Mouse (Mus musculus): ENCODE data around the gene Tbc1d10a.
"Not testable (repeated sequence)": the region's sequence is repeated elsewhere in the genome, so short reads cannot be mapped to it uniquely, and the experiment has no call there.

Gene Tbc1d10a

DNA sequence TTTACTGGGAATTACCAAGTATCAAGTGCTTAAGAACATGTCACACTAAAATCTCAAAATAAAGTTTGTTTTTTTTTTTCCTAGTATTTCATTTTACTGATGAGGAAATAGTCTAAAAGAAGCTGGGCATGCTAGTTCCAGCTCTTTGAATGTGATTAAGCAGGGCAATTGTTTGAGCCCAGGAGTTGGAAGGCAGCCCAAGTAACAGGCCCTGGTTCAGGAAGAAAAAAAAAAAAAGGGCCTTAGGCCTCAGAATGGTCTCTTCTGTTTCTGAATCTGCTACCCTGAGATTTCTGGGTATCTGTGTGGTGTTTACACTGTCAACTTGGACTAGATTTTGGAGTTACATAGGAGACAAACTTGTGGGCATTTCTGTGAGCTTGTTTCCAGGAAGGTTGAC lies 3.1 kb upstream of the Tbc1d10a start:
- no peak for DNase-seq (ENCODE audit: extremely low read depth, low read depth)

- no peak for DNase-seq (ENCODE audit: extremely low read depth, low read depth)
Measured at GRCm38 (mm10) chr11:4184251-4184952, 2.2 kb upstream of the Tbc1d10a start.

- not testable (repeated sequence) for DNase-seq (ENCODE audit: extremely low read depth, low read depth)
Measured at GRCm38 (mm10) chr11:4185480-4185879, 1.1 kb upstream of the Tbc1d10a start.

DNA sequence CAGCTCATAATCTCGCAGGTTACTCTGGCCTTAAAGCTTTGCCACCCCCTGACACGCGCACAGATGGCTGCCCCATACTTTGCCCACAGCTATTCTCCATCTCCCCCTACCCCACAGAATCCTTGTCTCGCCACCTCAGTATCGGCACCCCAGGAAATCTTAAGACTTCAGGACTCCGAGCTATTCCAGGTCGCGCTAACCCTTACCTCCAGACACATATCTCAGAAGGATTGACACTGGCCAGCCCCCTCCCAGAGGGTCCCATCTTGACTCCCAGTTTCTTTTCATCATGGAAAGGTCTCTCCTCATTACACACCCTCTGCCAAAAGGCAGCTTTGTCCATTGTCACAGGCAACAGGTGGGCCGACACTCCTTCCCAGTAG lies 720 bp downstream of the Tbc1d10a start:
- DNase-seq (ENCODE audit: extremely low read depth, low read depth), result no peak

DNA sequence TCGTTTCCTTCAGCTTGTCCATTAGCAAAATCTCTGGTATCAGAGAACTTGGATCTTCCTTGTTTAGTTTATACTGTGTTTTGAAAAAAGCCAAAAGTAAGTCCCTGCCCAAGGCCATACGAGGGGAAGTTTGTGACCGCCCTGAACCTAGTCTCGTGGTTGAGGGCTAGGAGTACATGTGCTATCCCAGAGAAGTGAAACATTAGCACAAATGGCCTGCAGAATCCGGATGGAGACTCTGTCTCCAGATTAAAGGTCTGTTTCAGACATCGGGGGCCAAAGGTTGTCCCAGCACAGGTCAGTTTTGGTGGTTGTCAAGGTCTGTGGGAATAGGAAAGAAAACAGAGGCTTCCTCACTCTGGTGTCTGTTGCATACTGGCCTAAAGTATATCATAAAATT lies 2.6 kb downstream of the Tbc1d10a start:
- no peak for DNase-seq (ENCODE audit: extremely low read depth, low read depth)

- DNase-seq (ENCODE audit: extremely low read depth, low read depth), result no peak
Measured at GRCm38 (mm10) chr11:4190677-4191076, 4.1 kb downstream of the Tbc1d10a start.

GRCm38 (mm10) chr11:4192757-4193156 lies 6.2 kb downstream of the Tbc1d10a start:
- DNase-seq (ENCODE audit: extremely low read depth, low read depth), result no peak

- DNase-seq (ENCODE audit: extremely low read depth, low read depth), result no peak
Measured at GRCm38 (mm10) chr11:4193420-4193819, 6.8 kb downstream of the Tbc1d10a start.

GRCm38 (mm10) chr11:4195597-4196031 lies 9.0 kb downstream of the Tbc1d10a start:
- no peak for DNase-seq (ENCODE audit: extremely low read depth, low read depth)

DNA sequence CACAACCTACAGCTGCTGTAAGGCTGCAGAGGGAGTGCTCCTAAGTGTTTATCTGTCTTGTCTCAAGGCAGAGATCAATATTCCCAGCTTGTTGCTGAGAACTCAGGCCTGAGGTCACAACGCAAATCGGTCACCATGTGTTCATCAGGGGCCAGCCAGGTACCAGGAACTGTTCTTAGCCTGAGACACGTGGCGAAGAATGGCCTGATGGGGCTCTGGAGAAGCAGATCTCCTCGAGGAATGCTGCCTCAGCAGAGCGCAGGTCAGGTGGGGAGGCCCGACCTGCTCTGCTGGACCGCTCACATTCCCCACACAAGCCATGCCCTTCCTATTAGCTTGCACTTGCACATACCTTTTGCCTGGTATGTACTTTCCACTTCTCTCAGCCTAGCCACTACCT lies 10.0 kb downstream of the Tbc1d10a start:
- no peak for DNase-seq (ENCODE audit: extremely low read depth, low read depth)

GRCm38 (mm10) chr11:4197691-4198090 lies 11.1 kb downstream of the Tbc1d10a start:
- DNase-seq (ENCODE audit: extremely low read depth, low read depth), result no peak

DNA sequence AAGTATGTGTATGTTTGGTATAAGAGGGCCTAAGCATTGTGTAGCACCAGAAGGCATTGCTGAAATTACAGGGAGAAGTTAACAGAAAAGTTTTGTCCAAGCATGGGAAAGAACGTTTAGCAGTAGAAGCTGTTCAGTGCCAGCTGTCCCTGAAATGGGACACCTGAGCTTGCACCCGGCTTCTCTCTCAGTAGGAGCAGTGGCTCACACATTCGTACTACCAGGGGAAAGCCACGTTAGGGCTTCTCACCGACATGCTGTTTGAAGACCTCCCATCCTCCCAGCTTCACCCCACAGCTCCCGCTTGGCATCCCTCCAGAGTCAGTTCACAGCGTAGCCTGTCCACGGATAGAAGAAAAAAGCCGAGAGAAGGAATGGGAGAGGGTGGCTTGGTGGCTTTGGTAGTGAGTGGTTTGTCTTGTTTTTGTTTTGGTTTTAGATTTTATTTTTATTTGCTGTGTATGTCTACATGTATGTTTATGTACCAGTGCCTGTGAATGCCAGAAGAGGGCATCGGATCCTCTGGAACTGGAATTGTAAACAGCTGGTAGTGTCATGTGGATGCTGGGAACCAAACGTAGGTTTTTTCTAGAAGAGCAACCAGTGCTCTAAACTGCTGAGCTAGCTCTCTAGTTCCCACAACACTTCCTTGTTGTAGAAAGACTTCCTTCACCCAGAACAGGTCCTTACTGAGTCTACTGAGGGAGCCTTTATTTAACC lies 15.6 kb downstream of the Tbc1d10a start:
- DNase-seq (ENCODE audit: extremely low read depth, low read depth), result no peak

GRCm38 (mm10) chr11:4202995-4203704 lies 16.6 kb downstream of the Tbc1d10a start:
- no peak for DNase-seq (ENCODE audit: extremely low read depth, low read depth)

DNA sequence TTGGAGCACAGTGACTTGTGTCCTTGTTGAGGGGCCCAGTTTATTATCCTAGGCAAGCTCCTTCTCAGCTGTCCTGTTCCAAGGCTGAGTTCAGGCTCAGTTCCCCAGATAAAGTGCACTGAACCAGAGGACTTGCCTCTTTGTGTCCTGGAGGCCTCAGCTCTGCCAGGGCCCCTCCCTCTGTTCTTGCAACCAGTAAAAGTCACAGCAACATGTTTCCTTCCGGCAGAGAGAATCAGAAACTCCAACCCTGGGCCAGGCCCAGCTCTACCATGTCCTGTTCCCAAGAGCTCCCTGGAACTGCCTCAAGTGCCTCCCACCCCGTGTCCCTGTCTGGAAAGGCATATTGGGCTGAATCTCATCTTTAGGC lies 17.1 kb downstream of the Tbc1d10a start:
- no peak for DNase-seq (ENCODE audit: extremely low read depth, low read depth)

DNA sequence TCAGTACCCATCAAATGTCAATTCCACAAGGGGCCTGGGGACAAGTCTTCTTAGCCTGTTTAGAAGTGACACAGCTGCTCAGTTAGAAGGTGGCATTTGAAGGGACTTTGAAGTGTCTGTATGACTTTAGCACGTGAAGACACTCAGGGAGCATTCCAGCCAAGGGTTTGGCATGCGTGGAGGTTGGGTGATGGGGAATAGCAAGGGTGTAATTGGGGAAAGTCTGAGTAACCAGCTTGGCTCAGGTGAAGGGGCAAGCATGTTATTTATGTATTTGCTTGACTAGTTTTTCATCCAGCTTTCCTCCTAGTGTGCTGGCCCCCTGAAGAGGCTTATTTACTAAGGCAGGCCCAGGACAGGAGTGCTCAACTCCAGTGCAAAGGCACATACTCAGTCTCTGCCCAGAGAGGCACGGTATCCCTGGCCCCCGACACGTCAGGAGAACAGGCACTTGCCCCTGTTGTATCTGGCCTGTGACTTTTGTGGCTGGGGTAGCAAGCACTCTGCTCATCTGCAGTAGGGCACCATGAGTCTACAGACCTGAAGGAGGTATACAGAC lies 18.6 kb downstream of the Tbc1d10a start:
- no peak for DNase-seq (ENCODE audit: extremely low read depth, low read depth)

DNA sequence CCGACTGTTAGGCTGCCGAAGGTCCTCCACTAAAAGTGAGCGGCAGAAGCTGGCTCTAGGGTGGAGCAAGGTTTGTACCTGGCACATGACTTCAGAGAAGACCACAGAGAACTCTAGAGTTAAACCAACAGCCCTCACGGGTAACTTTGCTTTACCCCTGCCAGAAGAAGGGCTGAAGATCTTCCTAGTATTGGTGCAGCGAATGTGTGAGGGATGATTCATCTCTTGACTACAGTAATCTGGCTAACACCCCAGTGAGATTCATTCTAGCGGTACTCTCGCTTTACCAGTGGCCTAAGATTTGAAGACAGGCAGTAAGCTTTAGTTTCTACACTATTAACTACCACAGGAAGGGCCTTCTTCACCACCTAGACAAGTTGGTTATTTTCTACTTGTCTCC lies 19.4 kb downstream of the Tbc1d10a start:
- no peak for DNase-seq (ENCODE audit: extremely low read depth, low read depth)

DNA sequence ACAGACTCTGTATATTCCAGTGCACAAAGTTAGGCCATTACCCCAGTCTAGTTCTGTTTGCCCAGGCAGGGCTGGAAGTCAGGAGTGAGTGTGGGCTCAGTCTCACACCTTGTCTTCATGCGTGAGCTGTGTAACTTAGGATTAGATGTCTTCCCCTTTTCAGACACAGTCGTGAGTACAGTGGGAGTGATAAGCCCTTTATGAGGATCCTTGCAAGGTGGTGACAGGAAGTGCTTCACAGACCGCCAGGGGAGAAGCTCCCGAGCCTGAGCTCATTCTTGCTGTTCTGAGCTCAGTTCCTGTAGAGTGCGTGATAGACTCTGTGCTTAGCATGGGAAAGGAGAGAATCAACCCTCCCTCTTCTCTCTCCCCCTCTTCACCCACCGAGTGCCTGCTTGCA lies 20.0 kb downstream of the Tbc1d10a start:
- DNase-seq (ENCODE audit: extremely low read depth, low read depth), result peak; percentile 83

DNA sequence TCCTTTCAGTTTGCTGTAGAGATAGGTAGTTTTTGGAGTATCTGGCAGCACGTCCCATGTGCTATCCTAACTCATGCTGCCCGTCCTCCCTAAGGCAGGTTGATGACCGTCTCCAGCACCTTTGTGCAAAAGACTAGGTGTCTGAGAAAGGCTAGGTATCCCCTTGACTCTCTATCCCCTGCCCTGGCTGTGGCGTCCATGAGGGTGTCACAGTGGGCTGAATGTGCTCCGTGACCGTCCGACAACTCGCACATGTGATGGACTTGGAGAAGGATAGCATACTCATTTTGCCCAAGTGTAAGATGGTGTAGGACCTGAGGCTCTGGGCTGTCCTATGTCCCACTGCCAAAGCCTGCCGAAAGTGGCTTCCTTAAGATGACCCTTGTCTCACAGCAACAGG lies 21.1 kb downstream of the Tbc1d10a start:
- no peak for DNase-seq (ENCODE audit: extremely low read depth, low read depth)

DNA sequence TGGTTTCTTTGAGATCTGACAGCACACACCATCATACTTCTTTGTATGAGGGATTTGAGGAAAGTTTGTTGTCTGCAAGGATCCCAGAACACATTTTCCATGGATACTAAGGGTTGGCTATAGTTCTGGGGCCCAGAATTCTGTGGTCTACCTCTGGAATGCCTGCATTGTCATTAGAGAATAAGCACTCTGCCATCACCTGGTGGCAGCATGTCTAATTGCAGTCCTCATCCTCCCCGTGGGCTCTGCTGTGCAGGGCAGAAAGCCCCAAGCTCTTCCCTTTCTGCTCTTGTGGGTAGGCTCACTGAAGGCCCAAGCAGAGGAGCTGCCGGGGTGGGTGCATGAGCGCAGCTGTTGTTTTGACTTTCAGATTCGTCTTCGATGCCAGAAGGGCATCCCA lies 23.0 kb downstream of the Tbc1d10a start:
- DNase-seq (ENCODE audit: extremely low read depth, low read depth), result no peak

DNA sequence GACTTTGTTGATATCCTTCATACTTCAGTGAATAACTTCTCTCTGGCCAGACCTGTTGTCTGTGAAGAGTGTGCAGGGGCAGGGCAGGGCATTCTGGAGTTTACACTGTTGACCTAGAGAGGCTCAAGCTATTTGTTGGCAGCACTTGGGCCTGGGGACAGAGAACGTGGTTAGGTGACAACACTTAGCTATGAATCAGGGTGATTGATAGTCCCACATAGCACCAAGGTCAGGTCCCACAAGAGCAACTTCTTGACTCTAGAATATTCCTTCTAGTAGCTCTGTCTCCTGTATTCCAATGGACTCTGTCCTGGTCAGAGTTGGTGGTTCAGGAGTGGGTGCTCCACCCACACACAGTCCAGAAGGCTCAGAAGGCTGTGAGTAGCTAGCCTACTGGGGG lies 24.2 kb downstream of the Tbc1d10a start:
- DNase-seq (ENCODE audit: extremely low read depth, low read depth), result no peak

GRCm38 (mm10) chr11:4213107-4213506 lies 26.5 kb downstream of the Tbc1d10a start:
- no peak for DNase-seq (ENCODE audit: extremely low read depth, low read depth)

- DNase-seq (ENCODE audit: extremely low read depth, low read depth), result no peak
Measured at GRCm38 (mm10) chr11:4214572-4214971, 28.0 kb downstream of the Tbc1d10a start.

All from MEL-GATA-1-ER (cell line).